16 mouse cellular contexts compared by ENCODE assay signal in genomic region chr19:21610240-21610639, GRCm38 (mm10).
"Had no signal": no experiment of that assay in that cellular context is flagged by ENCODE, and none has a peak within 500 bp of the region (broad histone marks: within the 10 kb centered on the region; RNA-seq: fewer than 3 reads in every experiment).

No protein-coding gene starts in this region.

- H3K4me3 ChIP-seq: neural tube, embryonic 13.5 days; neural tube, embryonic 15.5 days; stomach, embryonic 15.5 days had no signal

- DNase-seq: retina, postnatal 1 day; right cerebral cortex, adult 18-20 months; right cerebral cortex, postnatal 14 days; right cerebral cortex, postnatal 25 days; right cerebral cortex, postnatal 4 days; spleen, adult 18-20 months; thymus, adult 18-20 months; thymus, adult 2 months; thymus, postnatal 14 days; thymus, postnatal 25 days; thymus, postnatal 36 days; thymus, postnatal 4 days had no signal

- H3K27ac ChIP-seq: neural tube, embryonic 13.5 days; neural tube, embryonic 15.5 days; stomach, embryonic 15.5 days; stomach, postnatal 0 days had no signal
